Mouse (Mus musculus): ENCODE measurements around the gene Gfpt2.
"Not testable (repeated sequence)": the region's sequence is repeated elsewhere in the genome, so short reads cannot be mapped to it uniquely, and the experiment has no call there.

DNA sequence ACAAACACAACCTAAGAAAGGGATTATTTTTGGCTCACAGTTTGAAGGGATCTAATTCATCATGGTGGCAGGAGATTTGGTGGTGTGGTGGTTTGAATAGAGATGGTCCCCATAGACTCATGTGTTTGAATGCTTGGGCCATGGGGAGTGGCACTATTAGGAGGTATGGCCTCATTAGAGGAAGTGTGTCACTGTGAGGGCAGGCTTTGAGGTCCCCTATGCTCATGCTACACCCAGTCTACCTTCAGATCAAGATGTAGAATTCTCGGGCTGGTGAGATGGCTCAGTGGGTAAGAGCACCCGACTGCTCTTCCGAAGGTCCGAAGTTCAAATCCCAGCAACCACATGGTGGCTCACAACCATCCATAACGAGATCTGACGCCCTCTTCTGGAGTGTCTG, 26.5 kb upstream of the Gfpt2 start:
- TF ChIP-seq MYOD1 (IDR thresholded peaks at IDR 0.05; ENCODE audit: control insufficient read depth in 1 of 3, insufficient read length in 2 of 3, low read depth in 2 of 3); POLR2A (IDR thresholded peaks at IDR 0.05; ENCODE audit: insufficient read length, low read depth); CEBPB (IDR thresholded peaks at IDR 0.05; ENCODE audit: insufficient read depth, poor library complexity, severe bottlenecking); E2F4 (IDR thresholded peaks at IDR 0.05; ENCODE audit: insufficient read depth); USF1 (IDR thresholded peaks at IDR 0.05; ENCODE audit: low read depth); REST (IDR thresholded peaks at IDR 0.05; ENCODE audit: insufficient read depth, insufficient read length); TCF3 (IDR thresholded peaks at IDR 0.05; ENCODE audit: insufficient read length, low read depth); TCF12 (IDR thresholded peaks at IDR 0.05; ENCODE audit: insufficient read depth, poor library complexity, severe bottlenecking); MAX (IDR thresholded peaks at IDR 0.05; ENCODE audit: low read depth); POLR2AphosphoS2 (IDR thresholded peaks at IDR 0.05; ENCODE audit: insufficient read length, low read depth); SRF (IDR thresholded peaks at IDR 0.05; ENCODE audit: control insufficient read depth, insufficient read length, low read depth); MYOG (IDR thresholded peaks at IDR 0.05; ENCODE audit: control insufficient read depth in 1 of 3, insufficient read depth in 1 of 3, insufficient read length in 2 of 3, low read depth in 2 of 3): not testable (repeated sequence)
